Mouse (Mus musculus): ENCODE results near the gene Apba1. TPM values are rescaled to one million over a fixed set of nuclear protein-coding genes. Genes with fewer than 3 reads are reported as not detected.

Gene Apba1
- polyA plus RNA-seq, 1 experiment from 2014 or later = 0.52 TPM

GRCm38 (mm10) chr19:23971391-23971790 is 212.7 kb downstream of the Apba1 start:
- H3K9ac ChIP-seq (replicated peaks; ENCODE audit: low read length) = no peak overlapping the region
- DNase-seq (ENCODE audit: low spot score) (no peak), ATAC-seq (replicated peaks; ENCODE audit: insufficient number of reproducible peaks, low FRiP score, low TSS enrichment, low read depth) (no peak)
- H3K27me3 ChIP-seq (ENCODE audit: control insufficient read depth, insufficient read depth, low read length) = no peaks in the 10 kb centered on the region
- H3K27ac ChIP-seq (replicated peaks; ENCODE audit: low read depth, low read length) = no peak overlapping the region
- H3K36me3 ChIP-seq (replicated peaks; ENCODE audit: control insufficient read depth, insufficient read depth, low read depth, low read length) = no peaks in the 10 kb centered on the region
- H3K4me3 ChIP-seq (ENCODE audit: low read depth, low read length) = no peak overlapping the region
- H3K9me3 ChIP-seq (replicated peaks; ENCODE audit: control insufficient read depth, low read length) = no peaks in the 10 kb centered on the region
- no peak overlapping the region for H3K4me2 ChIP-seq (ENCODE audit: low read depth, low read length)
- WGBS = 92% methylated on average over 7 of the region's 7 CpGs
- no peaks in the 10 kb centered on the region for H3K4me1 ChIP-seq (ENCODE audit: control insufficient read depth, insufficient read depth, low read length)

GRCm38 (mm10) chr19:23972881-23973649 is 214.4 kb downstream of the Apba1 start:
- no peak overlapping the region for H3K27ac ChIP-seq (replicated peaks; ENCODE audit: low read depth, low read length)
- no peaks in the 10 kb centered on the region for H3K36me3 ChIP-seq (replicated peaks; ENCODE audit: control insufficient read depth, insufficient read depth, low read depth, low read length)
- no peaks in the 10 kb centered on the region for H3K4me1 ChIP-seq (ENCODE audit: control insufficient read depth, insufficient read depth, low read length)
- ATAC-seq (replicated peaks; ENCODE audit: insufficient number of reproducible peaks, low FRiP score, low TSS enrichment, low read depth) (0 out of 2 replicates have a peak, but pooled peaks have one; percentile 18), DNase-seq (ENCODE audit: low spot score) (no peak)
- no peak overlapping the region for H3K4me3 ChIP-seq (ENCODE audit: low read depth, low read length)
- no peaks in the 10 kb centered on the region for H3K27me3 ChIP-seq (ENCODE audit: control insufficient read depth, insufficient read depth, low read length)
- H3K4me2 ChIP-seq (ENCODE audit: low read depth, low read length) = no peak overlapping the region
- no peak overlapping the region for H3K9ac ChIP-seq (replicated peaks; ENCODE audit: low read length)
- H3K9me3 ChIP-seq (replicated peaks; ENCODE audit: control insufficient read depth, low read length) = no peaks in the 10 kb centered on the region
- 48% methylated on average over 16 of the region's 16 CpGs for WGBS

DNA sequence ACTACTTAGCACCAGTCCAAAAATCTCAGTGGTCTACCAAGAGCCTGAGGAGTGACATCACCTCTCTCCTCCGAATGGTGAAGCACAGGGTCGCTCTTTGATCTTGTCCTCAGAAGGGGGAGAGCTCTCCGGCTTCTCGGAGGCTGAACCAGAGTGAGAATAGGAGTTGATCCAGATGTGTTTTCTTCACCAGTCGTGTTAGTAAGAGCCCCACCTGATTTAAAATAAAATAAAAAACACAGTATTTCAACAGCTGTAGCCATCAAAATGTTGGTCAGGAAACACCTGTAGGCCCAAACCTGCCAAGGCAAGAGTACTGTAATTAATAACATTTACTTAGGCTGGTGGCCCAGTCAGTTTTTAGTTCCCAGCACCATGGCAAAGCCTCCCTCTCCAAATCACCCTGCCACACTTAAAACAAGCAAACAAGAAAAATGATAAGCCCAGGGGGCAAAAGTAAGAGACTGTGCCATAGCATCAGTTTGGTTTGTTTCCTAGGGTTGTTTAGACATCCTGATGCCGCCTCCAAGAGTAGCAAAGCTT is 219.3 kb downstream of the Apba1 start:
- no peaks in the 10 kb centered on the region for H3K36me3 ChIP-seq (replicated peaks; ENCODE audit: control insufficient read depth, insufficient read depth, low read depth, low read length)
- no peaks in the 10 kb centered on the region for H3K9me3 ChIP-seq (replicated peaks; ENCODE audit: control insufficient read depth, low read length)
- H3K4me1 ChIP-seq (ENCODE audit: control insufficient read depth, insufficient read depth, low read length) = no peaks in the 10 kb centered on the region
- no peak overlapping the region for H3K4me3 ChIP-seq (ENCODE audit: low read depth, low read length)
- H3K4me2 ChIP-seq (ENCODE audit: low read depth, low read length) = no peak overlapping the region
- H3K27ac ChIP-seq (replicated peaks; ENCODE audit: low read depth, low read length) = no peak overlapping the region
- DNase-seq (ENCODE audit: low spot score) = no peak
- ATAC-seq (replicated peaks; ENCODE audit: insufficient number of reproducible peaks, low FRiP score, low TSS enrichment, low read depth) = no peak
- WGBS = 65% methylated on average over 6 of the region's 6 CpGs
- H3K9ac ChIP-seq (replicated peaks; ENCODE audit: low read length) = no peak overlapping the region
- H3K27me3 ChIP-seq (ENCODE audit: control insufficient read depth, insufficient read depth, low read length) = no peaks in the 10 kb centered on the region

- Histone ChIP-seq H3K4me1 (ENCODE audit: control insufficient read depth, insufficient read depth, low read length) (no peaks in the 10 kb centered on the region), H3K4me3 (ENCODE audit: low read depth, low read length) (no peak overlapping the region), H3K27me3 (ENCODE audit: control insufficient read depth, insufficient read depth, low read length) (no peaks in the 10 kb centered on the region), H3K9me3 (replicated peaks; ENCODE audit: control insufficient read depth, low read length) (no peaks in the 10 kb centered on the region), H3K27ac (replicated peaks; ENCODE audit: low read depth, low read length) (no peak overlapping the region), H3K36me3 (replicated peaks; ENCODE audit: control insufficient read depth, insufficient read depth, low read depth, low read length) (no peaks in the 10 kb centered on the region), H3K9ac (replicated peaks; ENCODE audit: low read length) (no peak overlapping the region), H3K4me2 (ENCODE audit: low read depth, low read length) (no peak overlapping the region)
- ATAC-seq (replicated peaks; ENCODE audit: insufficient number of reproducible peaks, low FRiP score, low TSS enrichment, low read depth) (no peak), DNase-seq (ENCODE audit: low spot score) (no peak)
- WGBS = 77% methylated on average over 3 of the region's 3 CpGs
These were observed 221.9 kb downstream of the Apba1 start for GRCm38 (mm10) chr19:23980598-23980997.

GRCm38 (mm10) chr19:23984186-23984585 is 225.5 kb downstream of the Apba1 start:
- Histone ChIP-seq H3K4me3 (ENCODE audit: low read depth, low read length) (no peak overlapping the region), H3K27me3 (ENCODE audit: control insufficient read depth, insufficient read depth, low read length) (no peaks in the 10 kb centered on the region), H3K27ac (replicated peaks; ENCODE audit: low read depth, low read length) (no peak overlapping the region), H3K36me3 (replicated peaks; ENCODE audit: control insufficient read depth, insufficient read depth, low read depth, low read length) (no peaks in the 10 kb centered on the region), H3K4me1 (ENCODE audit: control insufficient read depth, insufficient read depth, low read length) (no peaks in the 10 kb centered on the region), H3K9ac (replicated peaks; ENCODE audit: low read length) (no peak overlapping the region), H3K4me2 (ENCODE audit: low read depth, low read length) (no peak overlapping the region), H3K9me3 (replicated peaks; ENCODE audit: control insufficient read depth, low read length) (no peaks in the 10 kb centered on the region)
- ATAC-seq (replicated peaks; ENCODE audit: insufficient number of reproducible peaks, low FRiP score, low TSS enrichment, low read depth) (no peak), DNase-seq (ENCODE audit: low spot score) (no peak)
- WGBS = 79% methylated on average over 6 of the region's 6 CpGs

- H3K36me3 ChIP-seq (replicated peaks; ENCODE audit: control insufficient read depth, insufficient read depth, low read depth, low read length) = no peaks in the 10 kb centered on the region
- H3K27me3 ChIP-seq (ENCODE audit: control insufficient read depth, insufficient read depth, low read length) = no peaks in the 10 kb centered on the region
- no peak overlapping the region for H3K4me3 ChIP-seq (ENCODE audit: low read depth, low read length)
- H3K27ac ChIP-seq (replicated peaks; ENCODE audit: low read depth, low read length) = no peak overlapping the region
- no peaks in the 10 kb centered on the region for H3K4me1 ChIP-seq (ENCODE audit: control insufficient read depth, insufficient read depth, low read length)
- H3K9ac ChIP-seq (replicated peaks; ENCODE audit: low read length) = no peak overlapping the region
- H3K9me3 ChIP-seq (replicated peaks; ENCODE audit: control insufficient read depth, low read length) = no peaks in the 10 kb centered on the region
- H3K4me2 ChIP-seq (ENCODE audit: low read depth, low read length) = no peak overlapping the region
- WGBS = 75% methylated on average over 2 of the region's 2 CpGs
- ATAC-seq (replicated peaks; ENCODE audit: insufficient number of reproducible peaks, low FRiP score, low TSS enrichment, low read depth) (no peak), DNase-seq (ENCODE audit: low spot score) (no peak)
These were observed 228.6 kb downstream of the Apba1 start for GRCm38 (mm10) chr19:23987291-23987690.

DNA sequence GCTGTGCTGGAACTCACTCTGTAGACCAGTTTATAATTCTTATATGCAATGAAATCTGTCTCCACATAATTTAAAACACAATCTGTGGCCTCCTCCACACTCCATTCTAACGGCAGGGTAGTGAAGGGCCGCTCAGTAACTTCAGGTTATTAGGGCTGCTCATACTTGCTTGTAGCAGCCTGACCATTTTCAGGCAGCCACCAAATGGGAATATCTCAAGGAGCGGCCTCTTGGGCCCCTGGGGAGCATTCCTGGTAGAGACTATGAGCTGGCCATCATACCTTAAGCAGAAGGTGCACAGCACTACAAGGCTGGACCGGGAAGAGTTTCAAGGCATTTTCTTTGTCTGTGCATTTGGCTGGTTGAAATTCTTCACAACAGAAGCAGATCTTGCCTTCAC is 229.5 kb downstream of the Apba1 start:
- Histone ChIP-seq H3K27ac (replicated peaks; ENCODE audit: low read depth, low read length) (no peak overlapping the region), H3K4me2 (ENCODE audit: low read depth, low read length) (no peak overlapping the region), H3K9me3 (replicated peaks; ENCODE audit: control insufficient read depth, low read length) (no peaks in the 10 kb centered on the region), H3K4me1 (ENCODE audit: control insufficient read depth, insufficient read depth, low read length) (no peaks in the 10 kb centered on the region), H3K4me3 (ENCODE audit: low read depth, low read length) (no peak overlapping the region), H3K9ac (replicated peaks; ENCODE audit: low read length) (no peak overlapping the region), H3K27me3 (ENCODE audit: control insufficient read depth, insufficient read depth, low read length) (no peaks in the 10 kb centered on the region), H3K36me3 (replicated peaks; ENCODE audit: control insufficient read depth, insufficient read depth, low read depth, low read length) (no peaks in the 10 kb centered on the region)
- WGBS = 84% methylated on average over 4 of the region's 4 CpGs
- ATAC-seq (replicated peaks; ENCODE audit: insufficient number of reproducible peaks, low FRiP score, low TSS enrichment, low read depth) (no peak), DNase-seq (ENCODE audit: low spot score) (no peak)

GRCm38 (mm10) chr19:23995766-23996399 is 237.2 kb downstream of the Apba1 start:
- no peak overlapping the region for H3K4me2 ChIP-seq (ENCODE audit: low read depth, low read length)
- H3K36me3 ChIP-seq (replicated peaks; ENCODE audit: control insufficient read depth, insufficient read depth, low read depth, low read length) = no peaks in the 10 kb centered on the region
- no peaks in the 10 kb centered on the region for H3K9me3 ChIP-seq (replicated peaks; ENCODE audit: control insufficient read depth, low read length)
- no peaks in the 10 kb centered on the region for H3K4me1 ChIP-seq (ENCODE audit: control insufficient read depth, insufficient read depth, low read length)
- H3K27me3 ChIP-seq (ENCODE audit: control insufficient read depth, insufficient read depth, low read length) = no peaks in the 10 kb centered on the region
- H3K4me3 ChIP-seq (ENCODE audit: low read depth, low read length) = no peak overlapping the region
- no peak overlapping the region for H3K27ac ChIP-seq (replicated peaks; ENCODE audit: low read depth, low read length)
- ATAC-seq (replicated peaks; ENCODE audit: insufficient number of reproducible peaks, low FRiP score, low TSS enrichment, low read depth) (no peak), DNase-seq (ENCODE audit: low spot score) (no peak)
- H3K9ac ChIP-seq (replicated peaks; ENCODE audit: low read length) = no peak overlapping the region
- whole genome bisulfite sequencing = 79% methylated on average over 10 of the region's 10 CpGs
